Mouse (Mus musculus) limb, embryonic 14.5 days (tissue): ENCODE data around the gene Cend1. TPM values are rescaled to one million over a fixed set of nuclear protein-coding genes. Genes with fewer than 3 reads are reported as not detected.

Source experiments
- ATAC-seq: fragments of 200-750 bp; cut with Nextera tagmentation; 2 replicates; pipeline ENCODE4 v1.8.0; 2017; ENCODE audit warnings: low read depth, moderate number of reproducible peaks, moderate TSS enrichment; ENCODE audit not compliant: low FRiP score
- DNase-seq: peaks from one replicate; pipeline ENCODE4 v3.0.0-alpha.2; 2015; ENCODE audit warnings: low spot score
- H3K27ac ChIP-seq: fragments of 300-500 bp; sonication (generic); replicated peaks from 2 replicates; pipeline ENCODE4 v1.5.1; 2014; ENCODE audit warnings: low read depth, mild to moderate bottlenecking, low read length, moderate library complexity, mixed read lengths
- H3K27me3 ChIP-seq: fragments of 300-500 bp; sonication (generic); 2 replicates; pipeline ENCODE4 v1.6.1; 2014; ENCODE audit warnings: low read length, mixed read lengths; ENCODE audit not compliant: control insufficient read depth, insufficient read depth
- H3K36me3 ChIP-seq: fragments of 300-500 bp; sonication (generic); 2 replicates; pipeline ENCODE4 v1.6.1; 2014; ENCODE audit warnings: mild to moderate bottlenecking, low read length, moderate library complexity, mixed read lengths; ENCODE audit not compliant: control insufficient read depth, insufficient read depth
- H3K4me1 ChIP-seq: fragments of 300-500 bp; sonication (generic); 2 replicates; pipeline ENCODE4 v1.6.1; 2014; ENCODE audit warnings: antibody characterized with exemption, low read length, mixed read lengths; ENCODE audit not compliant: control insufficient read depth, insufficient read depth
- H3K4me2 ChIP-seq: fragments of 300-500 bp; sonication (generic); replicated peaks from 2 replicates; pipeline ENCODE4 v1.6.1; 2014; ENCODE audit warnings: low read depth, mild to moderate bottlenecking, low read length, moderate library complexity; ENCODE audit not compliant: severe bottlenecking
- H3K4me3 ChIP-seq: fragments of 300-500 bp; sonication (generic); replicated peaks from 2 replicates; pipeline ENCODE4 v1.5.1; 2014; ENCODE audit warnings: low read length
- H3K9ac ChIP-seq: fragments of 300-500 bp; sonication (generic); 2 replicates; pipeline ENCODE4 v1.6.1; 2014; ENCODE audit warnings: mild to moderate bottlenecking, low read depth, low read length, moderate library complexity; ENCODE audit not compliant: severe bottlenecking
- H3K9me3 ChIP-seq: fragments of 300-500 bp; sonication (generic); 2 replicates; pipeline ENCODE4 v1.6.1; 2016; ENCODE audit warnings: low read length; ENCODE audit not compliant: control insufficient read depth
- POLR2A ChIP-seq: fragments of 200-500 bp; IDR thresholded peaks from 2 replicates; pipeline ENCODE4 v1.8.0; 2012; ENCODE audit warnings: inconsistent platforms, mild to moderate bottlenecking, moderate library complexity, borderline replicate concordance; ENCODE audit not compliant: insufficient read depth, insufficient read length; ENCODE audit errors: extremely low read depth
- WGBS: fragments of 180-500 bp; shearing (Covaris S2); extraction: QIAGEN DNeasy Blood & Tissue Kit; methylation state at CpG from one replicate; pipeline ENCODE4 v1.1.7; 2014; 5-methylcytosine and 5-hydroxymethylcytosine counted together
- polyA plus RNA-seq, 2 experiments: library from polyadenylated mRNA; depleted of rRNA in 1 of 2; stranded (reverse) in 1 of 2; unstranded in 1 of 2; fragments of >200 nt; fragmentation: Nextera tagmentation in 1 of 2; extraction: Ambion mirVana in 1 of 2; gene quantifications; 2 replicates each; pipeline versions ENCODE4 v1.2.1 to v1.2.3; 2012 to 2014

Cend1 gene
- polyA plus RNA-seq, 2 experiments, result 0.66 to 1.8 TPM

DNA sequence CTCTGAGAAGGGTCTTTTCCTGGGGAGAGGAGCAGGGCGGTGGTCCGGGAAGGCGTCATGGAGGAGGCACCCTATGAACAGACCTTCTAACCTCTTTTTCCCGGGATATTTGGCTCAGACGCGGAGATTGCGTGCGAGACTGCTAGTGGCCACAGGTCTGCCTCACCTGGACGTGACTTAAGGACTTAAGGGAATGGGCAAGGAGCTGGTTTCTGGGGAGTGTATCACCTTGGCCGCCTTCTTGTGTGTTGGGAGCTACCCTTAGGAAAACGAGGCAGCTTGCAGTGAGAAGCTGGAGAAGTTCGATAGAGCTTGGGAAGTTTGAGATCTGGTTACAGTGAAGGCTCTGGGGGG lies 46.5 kb upstream of the Cend1 start:
- H3K4me2 ChIP-seq, result peak overlapping the region; percentile 91
- H3K27me3 ChIP-seq, result no peaks in the 10 kb centered on the region
- H3K9ac ChIP-seq, result peak overlapping the region; percentile 96
- H3K36me3 ChIP-seq, result peaks cover 20% of the 10 kb centered on the region
- no peak for DNase-seq
- H3K9me3 ChIP-seq, result no peaks in the 10 kb centered on the region
- 3% methylated on average over 10 of the region's 12 CpGs for WGBS
- peaks cover 38% of the 10 kb centered on the region for H3K4me1 ChIP-seq
- ATAC-seq, result no peak
- no peak for TF ChIP-seq POLR2A
- H3K4me3 ChIP-seq, result peak overlapping the region; percentile 59
- H3K27ac ChIP-seq, result peak overlapping the region; percentile 92

DNA sequence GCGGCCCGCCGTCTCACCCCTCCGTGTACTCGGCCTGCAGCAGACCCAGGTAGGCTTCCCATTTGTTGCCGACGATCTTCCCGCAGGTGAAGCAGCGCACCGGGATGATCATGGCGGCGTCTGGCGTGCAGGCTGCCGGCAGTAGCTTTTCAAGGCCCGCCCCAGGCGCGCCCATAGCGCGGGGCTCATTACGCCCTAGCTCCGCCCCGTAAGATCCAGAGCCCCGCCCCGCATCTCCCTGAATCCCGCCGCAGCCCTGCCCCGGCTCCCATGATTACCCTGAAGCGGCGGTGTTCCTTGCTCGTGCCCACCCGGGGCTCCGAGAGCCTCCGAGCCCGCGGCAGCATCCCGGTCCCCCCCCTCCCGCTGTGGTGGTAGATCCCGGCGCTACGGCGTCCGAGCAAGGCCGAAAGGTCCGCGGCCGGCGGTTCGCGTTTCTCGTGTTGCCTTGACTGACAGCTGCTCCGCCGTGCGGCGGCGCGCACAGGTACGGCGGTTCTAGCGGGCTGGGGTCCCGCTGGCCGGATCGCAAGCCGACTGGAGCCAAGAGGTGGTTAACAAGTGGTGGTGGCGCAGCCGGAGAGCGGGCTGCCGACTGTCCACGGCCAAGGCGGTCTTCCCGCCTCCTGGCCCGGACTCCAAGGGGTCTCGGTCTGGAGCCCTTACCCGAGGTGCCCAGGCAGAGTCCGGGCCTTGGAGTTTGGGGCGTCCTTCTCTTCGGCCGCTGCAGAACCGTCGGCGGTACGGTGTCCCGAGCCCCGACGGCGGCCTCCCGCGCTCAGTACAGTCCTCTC lies 45.9 kb upstream of the Cend1 start, which contains the start of the genes Polr2l and Tspan4:
Polr2l (minus strand) TSS at position 122 of the 794 bp plus-strand sequence.
Tspan4 (plus strand) TSS at position 230 of the 794 bp plus-strand sequence.
- WGBS, result under 1% methylated on average over 61 of the region's 87 CpGs

DNA sequence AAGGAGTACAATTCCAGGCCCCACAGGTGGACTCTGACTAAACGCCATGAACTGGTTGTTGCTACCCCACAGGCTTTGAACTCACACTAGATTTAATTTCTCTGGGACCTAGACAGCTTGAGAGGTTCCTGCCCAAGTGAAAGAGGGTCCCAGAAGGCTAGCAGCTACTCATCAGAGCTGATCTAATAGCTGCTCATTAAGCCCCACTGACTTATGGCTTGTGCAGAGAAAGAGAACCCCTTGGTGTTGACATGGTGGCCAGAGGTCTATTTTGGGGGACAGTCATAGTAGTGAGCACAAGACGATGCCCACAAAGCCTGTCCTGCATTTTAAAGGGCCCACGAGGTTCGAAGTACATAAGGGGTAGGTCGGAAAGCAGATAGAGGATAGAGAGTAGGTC lies 44.9 kb upstream of the Cend1 start:
- peaks cover 41% of the 10 kb centered on the region for H3K4me1 ChIP-seq
- H3K4me3 ChIP-seq, result peak overlapping the region; percentile 59
- ATAC-seq (no peak), DNase-seq (no peak)
- peaks cover 36% of the 10 kb centered on the region for H3K36me3 ChIP-seq
- no peak overlapping the region for H3K27ac ChIP-seq
- H3K4me2 ChIP-seq, result peak overlapping the region; percentile 91
- TF ChIP-seq POLR2A, result no peak
- no peaks in the 10 kb centered on the region for H3K27me3 ChIP-seq
- 4% methylated on average over 5 of the region's 5 CpGs for WGBS
- H3K9ac ChIP-seq, result peak overlapping the region; percentile 96
- H3K9me3 ChIP-seq, result no peaks in the 10 kb centered on the region

More for the DNA sequence above, 45.9 kb upstream of the Cend1 start, which contains the start of the genes Polr2l and Tspan4:
- H3K36me3 ChIP-seq, result peaks cover 26% of the 10 kb centered on the region
- no peak for TF ChIP-seq POLR2A
- H3K9ac ChIP-seq, result peak within 1 kb of the TSS; percentile 96
- ATAC-seq (peak; percentile 75), DNase-seq (peak; percentile 86)
- peak within 1 kb of the TSS; percentile 92 for H3K27ac ChIP-seq
- H3K9me3 ChIP-seq, result no peaks in the 10 kb centered on the region
- H3K4me1 ChIP-seq, result peaks cover 37% of the 10 kb centered on the region
- peak within 1 kb of the TSS; percentile 59 for H3K4me3 ChIP-seq
- H3K4me2 ChIP-seq, result peak within 1 kb of the TSS; percentile 91
- H3K27me3 ChIP-seq, result no peaks in the 10 kb centered on the region

DNA sequence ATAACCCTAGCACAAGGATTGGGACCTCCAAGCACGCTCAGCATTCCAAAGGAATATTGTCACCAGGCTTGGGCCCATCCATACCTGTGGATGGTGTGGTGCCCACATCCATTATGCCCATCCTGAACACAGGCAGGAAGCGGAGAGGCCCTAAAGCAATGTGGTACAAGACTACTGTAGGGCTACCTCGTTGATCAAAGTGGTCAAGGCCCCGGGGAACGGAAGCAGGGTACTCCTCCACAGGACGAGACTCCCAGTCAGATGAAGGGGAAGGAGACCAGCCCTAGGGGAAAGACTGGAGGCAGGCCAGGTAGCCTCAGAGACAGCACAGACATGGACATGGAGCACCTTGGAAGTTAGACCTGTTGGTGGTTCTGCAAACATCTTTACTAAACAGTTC lies 43.5 kb upstream of the Cend1 start:
- TF ChIP-seq POLR2A, result no peak
- Histone ChIP-seq H3K4me3 (no peak overlapping the region), H3K4me2 (no peak overlapping the region), H3K9me3 (no peaks in the 10 kb centered on the region), H3K4me1 (peaks cover 51% of the 10 kb centered on the region), H3K27me3 (no peaks in the 10 kb centered on the region), H3K27ac (no peak overlapping the region), H3K9ac (no peak overlapping the region), H3K36me3 (peaks cover 38% of the 10 kb centered on the region)
- WGBS, result 87% methylated on average over 6 of the region's 6 CpGs
- ATAC-seq (no peak), DNase-seq (no peak)

DNA sequence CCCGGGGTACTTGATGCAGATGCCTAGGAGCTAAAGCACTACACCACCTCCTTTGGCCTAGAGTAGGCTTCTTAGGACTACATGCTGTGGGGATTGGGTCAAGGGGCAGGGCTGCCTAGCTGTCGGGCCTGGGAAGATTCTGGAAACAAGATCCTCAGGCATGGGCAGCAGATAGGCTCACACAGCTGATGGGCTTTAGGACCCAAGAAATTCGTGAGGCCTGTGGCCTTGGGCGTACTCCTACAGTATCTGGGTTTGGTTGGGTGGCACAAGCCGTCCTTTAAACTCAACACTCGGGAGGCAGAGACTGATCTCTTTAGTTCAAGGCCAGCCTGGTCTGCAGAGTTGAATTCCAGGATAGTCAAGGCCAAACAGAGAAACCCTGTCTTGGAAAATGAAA lies 42.9 kb upstream of the Cend1 start:
- 91% methylated on average over 6 of the region's 6 CpGs for WGBS
- H3K4me1 ChIP-seq, result peaks cover 46% of the 10 kb centered on the region
- no peak overlapping the region for H3K27ac ChIP-seq
- no peak overlapping the region for H3K9ac ChIP-seq
- no peaks in the 10 kb centered on the region for H3K9me3 ChIP-seq
- no peak overlapping the region for H3K4me2 ChIP-seq
- no peak for TF ChIP-seq POLR2A
- H3K27me3 ChIP-seq, result no peaks in the 10 kb centered on the region
- peaks cover 38% of the 10 kb centered on the region for H3K36me3 ChIP-seq
- DNase-seq (no peak), ATAC-seq (no peak)
- H3K4me3 ChIP-seq, result no peak overlapping the region
